In the genomic region with DNA sequence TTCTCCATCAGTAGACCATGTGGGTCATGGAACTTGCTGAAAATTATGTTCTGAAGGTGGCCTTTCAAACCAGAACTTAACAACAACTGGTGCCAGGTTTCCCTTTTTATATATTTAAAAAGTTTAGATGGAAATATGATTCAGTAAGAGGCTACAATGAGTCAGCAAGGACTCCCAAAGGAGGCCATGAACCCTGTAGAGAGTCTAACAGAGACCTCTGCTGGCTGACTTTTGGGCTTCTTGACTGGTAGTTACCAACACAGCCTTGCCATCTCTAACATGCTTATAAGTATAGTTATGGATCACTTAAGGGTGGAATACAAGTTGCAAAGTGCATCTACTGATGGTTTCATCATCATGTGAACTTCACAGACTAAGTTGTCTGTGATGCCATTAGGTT, we compare ENCODE assay signal across 10 mouse cellular contexts.
A peak's percentile ranks its signal among the peaks of the same experiment; 100 is the strongest.
DNase-seq lines count a peak whose midpoint lies in the region; ATAC-seq and TF ChIP-seq lines count a peak whose summit lies in the region.
"Had no signal": no experiment of that assay in that cellular context is flagged by ENCODE, and none has a peak within 500 bp of the region (broad histone marks: within the 10 kb centered on the region; RNA-seq: fewer than 3 reads in every experiment).

No protein-coding gene starts in this region.

- H3K4me2 ChIP-seq in lung, embryonic 14.5 days = no peak overlapping the region
- H3K4me2 ChIP-seq in forebrain, embryonic 12.5 days = no peak overlapping the region
- no peak overlapping the region for H3K4me2 ChIP-seq in forebrain, embryonic 11.5 days (ENCODE audit: low read depth, low read length, severe bottlenecking)

- peak; percentile 36 for DNase-seq in CD4-positive, CD25-positive, alpha-beta regulatory T cell, adult 2 months (ENCODE audit: low read depth, low spot score)
- DNase-seq in spleen, postnatal 36 days (ENCODE audit: low spot score in 2 of 2) = peak; percentile 7 to 10
- no peak for DNase-seq in spleen, postnatal 10 days (ENCODE audit: low spot score in 2 of 2)
- DNase-seq in lung, embryonic 14.5 days = peak; percentile 13
- DNase-seq in cerebellum, postnatal 25 days = no peak
- DNase-seq in forebrain, embryonic 11.5 days (ENCODE audit: low spot score) = no peak
- DNase-seq: cerebellum, postnatal 10 days had no signal

- TF ChIP-seq CTCF in lung, embryonic 14.5 days (IDR thresholded peaks at IDR 0.05; ENCODE audit: low read depth) = no peak

- H3K4me3 ChIP-seq in lung, embryonic 14.5 days (ENCODE audit: low read depth, low read length) = no peak overlapping the region
- H3K4me3 ChIP-seq in forebrain, embryonic 12.5 days (replicated peaks) = no peak overlapping the region
- no peak overlapping the region for H3K4me3 ChIP-seq in forebrain, embryonic 11.5 days (ENCODE audit: low read depth, low read length)
- H3K4me3 ChIP-seq: midbrain, embryonic 10.5 days had no signal

- H3K9me3 ChIP-seq in lung, embryonic 14.5 days (ENCODE audit: low read depth, low read length) = no peaks in the 10 kb centered on the region
- H3K9me3 ChIP-seq in forebrain, embryonic 12.5 days = no peaks in the 10 kb centered on the region
- H3K9me3 ChIP-seq in forebrain, embryonic 11.5 days (ENCODE audit: control insufficient read depth, low read length) = no peaks in the 10 kb centered on the region

- no peak overlapping the region for H3K9ac ChIP-seq in lung, embryonic 14.5 days
- no peak overlapping the region for H3K9ac ChIP-seq in forebrain, embryonic 12.5 days
- H3K9ac ChIP-seq in forebrain, embryonic 11.5 days (ENCODE audit: low read length) = no peak overlapping the region

- no peaks in the 10 kb centered on the region for H3K36me3 ChIP-seq in lung, embryonic 14.5 days (ENCODE audit: insufficient read depth)
- no peaks in the 10 kb centered on the region for H3K36me3 ChIP-seq in forebrain, embryonic 12.5 days (replicated peaks)
- no peaks in the 10 kb centered on the region for H3K36me3 ChIP-seq in forebrain, embryonic 11.5 days (ENCODE audit: control insufficient read depth, insufficient read depth, low read length)
- H3K36me3 ChIP-seq: midbrain, embryonic 10.5 days had no signal

- no peaks in the 10 kb centered on the region for H3K4me1 ChIP-seq in lung, embryonic 14.5 days (ENCODE audit: insufficient read depth)
- H3K4me1 ChIP-seq in forebrain, embryonic 12.5 days = no peaks in the 10 kb centered on the region
- H3K4me1 ChIP-seq in forebrain, embryonic 11.5 days (replicated peaks; ENCODE audit: control insufficient read depth, insufficient read depth, low read length) = no peaks in the 10 kb centered on the region
- H3K4me1 ChIP-seq: midbrain, embryonic 10.5 days had no signal

- H3K27me3 ChIP-seq in lung, embryonic 14.5 days (ENCODE audit: insufficient read depth, low read length) = no peaks in the 10 kb centered on the region
- H3K27me3 ChIP-seq in forebrain, embryonic 12.5 days = no peaks in the 10 kb centered on the region
- H3K27me3 ChIP-seq in forebrain, embryonic 11.5 days (ENCODE audit: control insufficient read depth, insufficient read depth, low read length) = no peaks in the 10 kb centered on the region

- ATAC-seq in CD4-positive, CD25-positive, alpha-beta regulatory T cell, adult 4 months = no peak
- ATAC-seq in lung, embryonic 14.5 days (ENCODE audit: insufficient read depth) = no peak
- no peak for ATAC-seq in forebrain, embryonic 12.5 days (ENCODE audit: low FRiP score)
- no peak for ATAC-seq in forebrain, embryonic 11.5 days (replicated peaks; ENCODE audit: low FRiP score)

- H3K27ac ChIP-seq in lung, embryonic 14.5 days (ENCODE audit: low read depth) = no peak overlapping the region
- no peak overlapping the region for H3K27ac ChIP-seq in forebrain, embryonic 12.5 days
- no peak overlapping the region for H3K27ac ChIP-seq in forebrain, embryonic 11.5 days (ENCODE audit: low read depth, low read length)
- H3K27ac ChIP-seq: midbrain, embryonic 10.5 days had no signal

Comparison
In these comparisons a context has a peak if more than half of its experiments do, and no peak if none do; other contexts are left out.
1. DNase-seq: peak in CD4-positive, CD25-positive, alpha-beta regulatory T cell, adult 2 months (single experiment), spleen, postnatal 36 days (2 of 2) and lung, embryonic 14.5 days (single experiment); none in spleen, postnatal 10 days (0 of 2), cerebellum, postnatal 25 days (0 of 2) and forebrain, embryonic 11.5 days (single experiment).